Mouse (Mus musculus) limb, embryonic 13.5 days (tissue): Measurements from ENCODE around the gene Phospho1. TPM values are rescaled to one million over a fixed set of nuclear protein-coding genes. Genes with fewer than 3 reads are reported as not detected.

ENCODE experiments used
- ATAC-seq: fragments of 200-750 bp; cut with Nextera tagmentation; 2 replicates; pipeline ENCODE4 v1.8.0; 2017; ENCODE audit warnings: low read depth, moderate number of reproducible peaks, moderate TSS enrichment; ENCODE audit not compliant: low FRiP score
- H3K27ac ChIP-seq: fragments of 300-500 bp; sonication (generic); 2 replicates; pipeline ENCODE4 v1.5.1; 2015; ENCODE audit warnings: inconsistent platforms, mild to moderate bottlenecking, moderate library complexity
- H3K27me3 ChIP-seq: fragments of 300-500 bp; sonication (generic); 2 replicates; pipeline ENCODE4 v1.6.1; 2015; ENCODE audit warnings: mild to moderate bottlenecking, inconsistent platforms
- H3K36me3 ChIP-seq: fragments of 300-500 bp; sonication (generic); 2 replicates; pipeline ENCODE4 v1.6.1; 2015; ENCODE audit warnings: inconsistent platforms, mild to moderate bottlenecking, moderate library complexity
- H3K4me1 ChIP-seq: fragments of 300-500 bp; sonication (generic); 2 replicates; pipeline ENCODE4 v1.6.1; 2015; ENCODE audit warnings: inconsistent platforms
- H3K4me2 ChIP-seq: fragments of 300-500 bp; sonication (generic); replicated peaks from 2 replicates; pipeline ENCODE4 v1.6.1; 2015; ENCODE audit warnings: inconsistent platforms, mild to moderate bottlenecking, moderate library complexity
- H3K4me3 ChIP-seq: fragments of 300-500 bp; sonication (generic); 2 replicates; pipeline ENCODE4 v1.5.1; 2015; ENCODE audit warnings: moderate library complexity, mild to moderate bottlenecking, inconsistent platforms
- H3K9ac ChIP-seq: fragments of 300-500 bp; sonication (generic); 2 replicates; pipeline ENCODE4 v1.6.1; 2015; ENCODE audit warnings: mild to moderate bottlenecking, inconsistent platforms
- H3K9me3 ChIP-seq: fragments of 300-500 bp; sonication (generic); 2 replicates; pipeline ENCODE4 v1.6.1; 2016; ENCODE audit warnings: inconsistent platforms
- WGBS: fragments of 180-500 bp; shearing (Covaris S2); methylation state at CpG from one replicate; pipeline ENCODE4 v1.1.7; 2015; 5-methylcytosine and 5-hydroxymethylcytosine counted together
- polyA plus RNA-seq: library from polyadenylated mRNA; unstranded; fragments of >200 nt; fragmentation: Nextera tagmentation; extraction: Ambion mirVana; gene quantifications from 2 replicates; pipeline ENCODE4 v1.2.1, GENCODE M21; 2015

Phospho1 gene
- polyA plus RNA-seq, 1 experiment from 2014 or later: 0.89 TPM

- peaks cover 18% of the 10 kb centered on the region for H3K4me1 ChIP-seq
- H3K27ac ChIP-seq: no peak overlapping the region
- no peak for ATAC-seq
- H3K4me3 ChIP-seq: no peak overlapping the region
- WGBS: 91% methylated on average over 8 of the region's 8 CpGs
- H3K9ac ChIP-seq: no peak overlapping the region
- no peak overlapping the region for H3K4me2 ChIP-seq
- H3K27me3 ChIP-seq: peaks cover 18% of the 10 kb centered on the region
- H3K9me3 ChIP-seq: no peaks in the 10 kb centered on the region
- no peaks in the 10 kb centered on the region for H3K36me3 ChIP-seq
These were observed 31.3 kb upstream of the Phospho1 start for GRCm38 (mm10) chr11:95792950-95793509.

GRCm38 (mm10) chr11:95794201-95794600, 30.1 kb upstream of the Phospho1 start:
- Histone ChIP-seq H3K4me2 (no peak overlapping the region), H3K4me1 (peaks cover 18% of the 10 kb centered on the region)

GRCm38 (mm10) chr11:95795582-95795981, 28.7 kb upstream of the Phospho1 start:
- Histone ChIP-seq H3K27me3 (peaks cover 23% of the 10 kb centered on the region), H3K4me2 (no peak overlapping the region), H3K9ac (no peak overlapping the region), H3K4me1 (peaks cover 18% of the 10 kb centered on the region), H3K36me3 (no peaks in the 10 kb centered on the region), H3K9me3 (no peaks in the 10 kb centered on the region), H3K27ac (no peak overlapping the region), H3K4me3 (no peak overlapping the region)
- no peak for ATAC-seq
- WGBS: 58% methylated on average over 5 of the region's 5 CpGs

More at GRCm38 (mm10) chr11:95794201-95794600, 30.1 kb upstream of the Phospho1 start:
- ATAC-seq: no peak
- no peak overlapping the region for H3K9ac ChIP-seq
- WGBS: 71% methylated on average over 5 of the region's 5 CpGs
- no peaks in the 10 kb centered on the region for H3K9me3 ChIP-seq
- peaks cover 23% of the 10 kb centered on the region for H3K27me3 ChIP-seq
- no peak overlapping the region for H3K27ac ChIP-seq
- H3K4me3 ChIP-seq: no peak overlapping the region
- no peaks in the 10 kb centered on the region for H3K36me3 ChIP-seq

GRCm38 (mm10) chr11:95805010-95805409, 19.3 kb upstream of the Phospho1 start:
- H3K27me3 ChIP-seq: no peaks in the 10 kb centered on the region
- no peaks in the 10 kb centered on the region for H3K36me3 ChIP-seq
- no peak overlapping the region for H3K27ac ChIP-seq
- no peaks in the 10 kb centered on the region for H3K4me1 ChIP-seq
- no peak overlapping the region for H3K4me3 ChIP-seq
- 72% methylated on average over 5 of the region's 5 CpGs for WGBS
- H3K4me2 ChIP-seq: no peak overlapping the region
- no peak for ATAC-seq
- H3K9me3 ChIP-seq: peaks cover 6% of the 10 kb centered on the region
- H3K9ac ChIP-seq: no peak overlapping the region

GRCm38 (mm10) chr11:95805527-95805926, 18.8 kb upstream of the Phospho1 start:
- Histone ChIP-seq H3K9me3 (peaks cover 6% of the 10 kb centered on the region), H3K4me3 (no peak overlapping the region), H3K4me1 (no peaks in the 10 kb centered on the region), H3K36me3 (no peaks in the 10 kb centered on the region), H3K27ac (no peak overlapping the region), H3K4me2 (no peak overlapping the region), H3K27me3 (no peaks in the 10 kb centered on the region), H3K9ac (no peak overlapping the region)
- WGBS: 44% methylated on average over 3 of the region's 3 CpGs
- no peak for ATAC-seq

- Histone ChIP-seq H3K4me1 (no peaks in the 10 kb centered on the region), H3K9ac (no peak overlapping the region), H3K36me3 (no peaks in the 10 kb centered on the region), H3K9me3 (peaks cover 6% of the 10 kb centered on the region), H3K4me2 (no peak overlapping the region), H3K27ac (no peak overlapping the region), H3K27me3 (no peaks in the 10 kb centered on the region), H3K4me3 (no peak overlapping the region)
- ATAC-seq: no peak
- WGBS: 96% methylated on average over 5 of the region's 5 CpGs
These were observed 16.4 kb upstream of the Phospho1 start for GRCm38 (mm10) chr11:95807884-95808283.

- H3K4me2 ChIP-seq: no peak overlapping the region
- no peaks in the 10 kb centered on the region for H3K4me1 ChIP-seq
- H3K9ac ChIP-seq: no peak overlapping the region
- no peak overlapping the region for H3K4me3 ChIP-seq
- H3K36me3 ChIP-seq: no peaks in the 10 kb centered on the region
- H3K27me3 ChIP-seq: no peaks in the 10 kb centered on the region
- no peak overlapping the region for H3K27ac ChIP-seq
- whole genome bisulfite sequencing: 64% methylated on average over 5 of the region's 5 CpGs
- ATAC-seq: no peak
- H3K9me3 ChIP-seq: peaks cover 6% of the 10 kb centered on the region
These were observed 15.8 kb upstream of the Phospho1 start for GRCm38 (mm10) chr11:95808448-95809011.

- no peak overlapping the region for H3K4me2 ChIP-seq
- ATAC-seq: no peak
- H3K9ac ChIP-seq: no peak overlapping the region
- H3K27me3 ChIP-seq: no peaks in the 10 kb centered on the region
- H3K36me3 ChIP-seq: no peaks in the 10 kb centered on the region
- H3K27ac ChIP-seq: no peak overlapping the region
- 57% methylated on average over 5 of the region's 5 CpGs for WGBS
- H3K4me3 ChIP-seq: no peak overlapping the region
- H3K9me3 ChIP-seq: peaks cover 9% of the 10 kb centered on the region
- no peaks in the 10 kb centered on the region for H3K4me1 ChIP-seq
These were observed 14.7 kb upstream of the Phospho1 start for GRCm38 (mm10) chr11:95809603-95810002.

GRCm38 (mm10) chr11:95810828-95811227, 13.5 kb upstream of the Phospho1 start:
- ATAC-seq: no peak
- H3K27me3 ChIP-seq: no peaks in the 10 kb centered on the region
- 62% methylated on average over 7 of the region's 7 CpGs for WGBS
- no peak overlapping the region for H3K4me3 ChIP-seq
- no peak overlapping the region for H3K9ac ChIP-seq
- no peak overlapping the region for H3K4me2 ChIP-seq
- no peak overlapping the region for H3K27ac ChIP-seq
- H3K36me3 ChIP-seq: no peaks in the 10 kb centered on the region
- H3K4me1 ChIP-seq: no peaks in the 10 kb centered on the region
- H3K9me3 ChIP-seq: peaks cover 9% of the 10 kb centered on the region

GRCm38 (mm10) chr11:95811741-95812140, 12.6 kb upstream of the Phospho1 start:
- H3K4me3 ChIP-seq: no peak overlapping the region
- H3K9me3 ChIP-seq: peaks cover 12% of the 10 kb centered on the region
- H3K4me1 ChIP-seq: no peaks in the 10 kb centered on the region
- no peaks in the 10 kb centered on the region for H3K36me3 ChIP-seq
- H3K4me2 ChIP-seq: no peak overlapping the region
- WGBS: 84% methylated on average over 6 of the region's 6 CpGs
- no peak for ATAC-seq
- H3K9ac ChIP-seq: no peak overlapping the region
- no peak overlapping the region for H3K27ac ChIP-seq
- no peaks in the 10 kb centered on the region for H3K27me3 ChIP-seq

- Histone ChIP-seq H3K4me2 (no peak overlapping the region), H3K4me3 (no peak overlapping the region), H3K36me3 (no peaks in the 10 kb centered on the region), H3K27me3 (no peaks in the 10 kb centered on the region), H3K27ac (no peak overlapping the region), H3K4me1 (no peaks in the 10 kb centered on the region), H3K9ac (no peak overlapping the region), H3K9me3 (peaks cover 12% of the 10 kb centered on the region)
- ATAC-seq: no peak
- 72% methylated on average over 4 of the region's 4 CpGs for WGBS
These were observed 12.1 kb upstream of the Phospho1 start for GRCm38 (mm10) chr11:95812224-95812623.

- WGBS: 88% methylated on average over 2 of the region's 2 CpGs
- Histone ChIP-seq H3K27ac (no peak overlapping the region), H3K9me3 (peaks cover 6% of the 10 kb centered on the region; the same call in 1 of the 2 replicates), H3K4me1 (no peaks in the 10 kb centered on the region), H3K9ac (no peak overlapping the region), H3K27me3 (no peaks in the 10 kb centered on the region), H3K4me3 (no peak overlapping the region), H3K36me3 (no peaks in the 10 kb centered on the region), H3K4me2 (no peak overlapping the region)
- ATAC-seq: no peak
These were observed 10.2 kb upstream of the Phospho1 start for GRCm38 (mm10) chr11:95814101-95814500.

- Histone ChIP-seq H3K4me3 (no peak overlapping the region), H3K4me1 (no peaks in the 10 kb centered on the region), H3K9me3 (peaks cover 6% of the 10 kb centered on the region; the same call in 1 of the 2 replicates), H3K27me3 (no peaks in the 10 kb centered on the region), H3K4me2 (no peak overlapping the region), H3K27ac (no peak overlapping the region), H3K36me3 (no peaks in the 10 kb centered on the region), H3K9ac (no peak overlapping the region)
- no peak for ATAC-seq
- WGBS: 60% methylated on average over 5 of the region's 5 CpGs
These were observed 9.4 kb upstream of the Phospho1 start for GRCm38 (mm10) chr11:95814857-95815256.
